Mouse (Mus musculus): ENCODE data around the gene Ptcd2.
A peak's percentile ranks its signal among the peaks of the same experiment; 100 is the strongest.

The Ptcd2 gene

GRCm38 (mm10) chr13:99344599-99345575 is at the start of gene Ptcd2, which contains the start of gene Mrps27:
TSS of gene Ptcd2 (minus strand) at chr13:99344705.
TSS of gene Mrps27 (plus strand) at chr13:99344786.
- DNase-seq (ENCODE audit: low read depth in 2 of 2, low spot score in 2 of 2): peak; percentile 95 to 97

- DNase-seq (ENCODE audit: low read depth in 2 of 2, low spot score in 2 of 2): no peak
Measured at GRCm38 (mm10) chr13:99393128-99393527, 48.6 kb upstream of the Ptcd2 start.

- DNase-seq (ENCODE audit: low read depth in 2 of 2, low spot score in 2 of 2): no peak
Measured at GRCm38 (mm10) chr13:99391417-99391816, 46.9 kb upstream of the Ptcd2 start.

- DNase-seq (ENCODE audit: low read depth in 2 of 2, low spot score in 2 of 2): no peak
Measured at GRCm38 (mm10) chr13:99387901-99388811, 43.7 kb upstream of the Ptcd2 start.

- DNase-seq (ENCODE audit: low read depth in 2 of 2, low spot score in 2 of 2): no peak
Measured at GRCm38 (mm10) chr13:99386341-99386740, 41.8 kb upstream of the Ptcd2 start.

GRCm38 (mm10) chr13:99385911-99386310 is 41.4 kb upstream of the Ptcd2 start:
- no peak for DNase-seq (ENCODE audit: low read depth in 2 of 2, low spot score in 2 of 2)

- no peak for DNase-seq (ENCODE audit: low read depth in 2 of 2, low spot score in 2 of 2)
Measured at GRCm38 (mm10) chr13:99384555-99385203, 40.2 kb upstream of the Ptcd2 start.

GRCm38 (mm10) chr13:99382373-99382772 is 37.9 kb upstream of the Ptcd2 start:
- DNase-seq (ENCODE audit: low read depth in 2 of 2, low spot score in 2 of 2): no peak

GRCm38 (mm10) chr13:99378223-99378622 is 33.7 kb upstream of the Ptcd2 start:
- no peak for DNase-seq (ENCODE audit: low read depth in 2 of 2, low spot score in 2 of 2)

- DNase-seq (ENCODE audit: low read depth in 2 of 2, low spot score in 2 of 2): no peak
Measured at GRCm38 (mm10) chr13:99377055-99377454, 32.5 kb upstream of the Ptcd2 start.

- DNase-seq (ENCODE audit: low read depth in 2 of 2, low spot score in 2 of 2): peak in 1 of 2 experiments; percentile 28
Measured at GRCm38 (mm10) chr13:99375550-99375949, 31.0 kb upstream of the Ptcd2 start.

- DNase-seq (ENCODE audit: low read depth in 2 of 2, low spot score in 2 of 2): no peak
Measured at GRCm38 (mm10) chr13:99374191-99374590, 29.7 kb upstream of the Ptcd2 start.

GRCm38 (mm10) chr13:99373684-99374083 is 29.2 kb upstream of the Ptcd2 start:
- no peak for DNase-seq (ENCODE audit: low read depth in 2 of 2, low spot score in 2 of 2)

GRCm38 (mm10) chr13:99371285-99371684 is 26.8 kb upstream of the Ptcd2 start:
- DNase-seq (ENCODE audit: low read depth in 2 of 2, low spot score in 2 of 2): no peak

GRCm38 (mm10) chr13:99369103-99369502 is 24.6 kb upstream of the Ptcd2 start:
- DNase-seq (ENCODE audit: low read depth in 2 of 2, low spot score in 2 of 2): no peak

GRCm38 (mm10) chr13:99367554-99368174 is 23.2 kb upstream of the Ptcd2 start:
- DNase-seq (ENCODE audit: low read depth in 2 of 2, low spot score in 2 of 2): no peak

- no peak for DNase-seq (ENCODE audit: low read depth in 2 of 2, low spot score in 2 of 2)
Measured at GRCm38 (mm10) chr13:99366422-99367175, 22.1 kb upstream of the Ptcd2 start.

GRCm38 (mm10) chr13:99363866-99364265 is 19.4 kb upstream of the Ptcd2 start:
- DNase-seq (ENCODE audit: low read depth in 2 of 2, low spot score in 2 of 2): no peak

GRCm38 (mm10) chr13:99358921-99359320 is 14.4 kb upstream of the Ptcd2 start:
- no peak for DNase-seq (ENCODE audit: low read depth in 2 of 2, low spot score in 2 of 2)
